Mouse (Mus musculus): Measurements from ENCODE around the gene Tnpo1.
A peak's percentile ranks its signal among the peaks of the same experiment; 100 is the strongest.
"Not testable (repeated sequence)": the region's sequence is repeated elsewhere in the genome, so short reads cannot be mapped to it uniquely, and the experiment has no call there.

The Tnpo1 gene

DNA sequence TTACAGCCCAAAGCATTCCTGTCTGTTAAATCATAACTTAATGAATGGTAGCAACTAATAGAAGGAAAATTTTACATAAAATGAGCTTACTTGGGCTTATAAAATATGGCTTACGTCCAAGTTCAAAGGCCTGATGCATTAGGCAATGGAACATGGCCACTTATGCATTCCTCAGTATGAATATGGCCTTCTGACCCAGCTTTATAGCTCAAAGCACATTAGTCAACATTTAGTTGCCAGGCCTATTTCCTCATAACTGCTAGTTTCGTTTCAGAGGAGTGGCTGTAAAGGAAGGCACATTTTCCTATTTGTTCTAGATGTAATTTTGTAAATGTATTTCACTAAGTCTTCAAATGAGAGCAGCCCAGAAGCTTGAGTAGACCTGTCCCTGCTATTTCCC is 107.1 kb downstream of the Tnpo1 start:
- no peak for DNase-seq (ENCODE audit: extremely low read depth, low read depth)

- no peak for DNase-seq (ENCODE audit: extremely low read depth, low read depth)
Measured at GRCm38 (mm10) chr13:98818205-98818604, 108.0 kb downstream of the Tnpo1 start.

- no peak for DNase-seq (ENCODE audit: extremely low read depth, low read depth)
Measured at GRCm38 (mm10) chr13:98817766-98818165, 108.4 kb downstream of the Tnpo1 start.

DNA sequence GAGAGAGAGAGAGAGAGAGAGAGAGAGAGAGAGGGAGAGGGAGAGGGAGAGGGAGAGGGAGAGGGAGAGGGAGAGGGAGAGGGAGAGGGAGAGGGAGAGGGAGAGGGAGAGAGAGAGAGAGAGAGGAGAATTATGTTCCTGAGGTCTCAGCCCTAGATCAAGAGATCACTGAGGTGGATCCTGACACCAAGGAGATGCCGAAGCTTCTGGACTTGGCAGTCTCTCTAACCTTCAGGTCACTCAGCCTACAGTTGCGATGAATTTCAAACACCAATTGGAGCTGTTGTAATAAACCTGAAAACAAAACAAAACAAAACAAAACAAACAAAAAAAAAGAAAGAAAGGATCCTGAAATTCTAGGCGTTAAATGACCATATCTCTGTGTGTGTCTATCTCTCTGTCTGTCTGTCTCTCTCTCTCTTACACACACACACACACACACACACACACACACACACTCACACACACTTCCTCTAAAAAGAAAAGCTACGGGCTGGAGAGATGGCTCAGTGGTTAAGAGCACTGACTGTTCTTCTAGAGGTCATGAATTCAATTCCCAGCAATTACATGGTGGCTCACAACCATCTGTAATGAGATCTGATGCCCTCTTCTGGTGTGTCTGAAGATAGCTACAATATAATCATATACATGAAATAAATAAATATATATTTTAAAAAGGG is 109.1 kb downstream of the Tnpo1 start:
- DNase-seq (ENCODE audit: extremely low read depth, low read depth), result not testable (repeated sequence)

GRCm38 (mm10) chr13:98816571-98816970 is 109.6 kb downstream of the Tnpo1 start:
- no peak for DNase-seq (ENCODE audit: extremely low read depth, low read depth)

- peak; percentile 88 for DNase-seq (ENCODE audit: extremely low read depth, low read depth)
Measured at GRCm38 (mm10) chr13:98815147-98815785, 110.9 kb downstream of the Tnpo1 start, which contains the start of gene Fcho2. TSS of gene Fcho2 (minus strand) at chr13:98815449.

DNA sequence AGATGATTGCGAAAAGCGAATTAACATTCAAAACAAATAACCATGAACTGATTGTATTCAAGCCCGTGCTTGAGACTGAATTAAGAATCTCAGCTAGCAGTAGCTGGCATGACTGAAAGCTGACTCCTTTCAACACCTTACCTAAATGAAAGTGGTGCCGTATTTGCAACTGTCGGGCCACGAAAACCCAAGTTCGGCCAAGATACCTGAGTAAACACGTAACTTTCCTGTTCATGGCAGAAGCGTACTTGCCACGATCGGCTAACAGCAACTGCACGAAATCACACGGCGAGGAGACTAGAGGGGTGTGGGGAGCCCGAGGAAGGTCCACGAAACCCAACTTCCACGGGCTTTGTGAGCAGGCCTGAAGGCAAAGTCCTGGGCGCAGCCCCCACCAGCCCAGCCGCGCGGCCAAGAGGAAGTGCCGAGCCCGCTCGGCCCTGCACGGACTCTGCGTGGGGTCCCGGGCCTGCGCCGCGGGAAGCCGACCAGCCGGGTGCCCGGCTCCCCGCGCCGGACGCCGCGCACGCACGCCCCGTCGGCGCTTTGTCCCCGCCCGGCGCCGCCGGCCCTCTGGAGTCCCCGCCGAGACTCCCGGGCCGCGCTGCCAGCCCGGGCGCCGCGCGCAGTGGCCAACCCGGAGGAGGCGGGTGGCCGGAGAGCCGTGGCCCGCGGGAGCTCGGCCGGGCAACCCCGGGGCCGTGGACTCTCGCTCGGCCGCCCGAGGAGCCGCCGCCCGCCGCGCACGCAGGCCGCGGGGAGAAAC is 111.7 kb downstream of the Tnpo1 start:
- no peak for DNase-seq (ENCODE audit: extremely low read depth, low read depth)

DNA sequence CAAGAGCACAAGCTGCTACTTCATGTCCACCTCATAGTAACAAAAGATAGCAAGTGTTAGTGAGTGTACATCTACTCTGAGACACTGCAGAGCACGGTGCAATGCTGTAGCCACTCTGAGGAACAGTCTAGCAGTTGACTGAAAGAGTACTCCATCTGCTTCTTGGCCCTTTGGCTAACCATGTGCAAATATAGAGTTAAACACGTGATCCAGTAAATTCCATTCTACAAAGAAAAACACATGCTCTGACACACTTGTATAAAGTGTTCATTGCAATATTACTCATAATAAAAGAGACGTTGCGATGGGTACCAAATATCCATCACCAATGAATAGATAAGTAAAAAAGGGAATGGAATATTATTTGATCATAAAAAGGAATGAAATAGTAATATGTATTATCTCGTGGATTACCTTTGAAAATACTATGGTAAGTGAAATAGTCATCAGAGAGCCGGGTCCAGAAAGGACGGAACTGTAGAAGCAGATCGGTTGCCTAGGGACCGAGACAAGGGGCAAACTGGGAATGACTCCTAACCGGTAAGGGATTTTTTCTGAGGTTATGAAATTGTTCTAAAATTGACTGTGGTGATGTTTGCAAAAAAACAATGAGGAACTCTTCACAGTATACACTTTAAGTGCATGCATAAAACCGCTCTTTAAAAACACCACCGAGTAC is 112.4 kb downstream of the Tnpo1 start:
- DNase-seq (ENCODE audit: extremely low read depth, low read depth), result no peak

DNA sequence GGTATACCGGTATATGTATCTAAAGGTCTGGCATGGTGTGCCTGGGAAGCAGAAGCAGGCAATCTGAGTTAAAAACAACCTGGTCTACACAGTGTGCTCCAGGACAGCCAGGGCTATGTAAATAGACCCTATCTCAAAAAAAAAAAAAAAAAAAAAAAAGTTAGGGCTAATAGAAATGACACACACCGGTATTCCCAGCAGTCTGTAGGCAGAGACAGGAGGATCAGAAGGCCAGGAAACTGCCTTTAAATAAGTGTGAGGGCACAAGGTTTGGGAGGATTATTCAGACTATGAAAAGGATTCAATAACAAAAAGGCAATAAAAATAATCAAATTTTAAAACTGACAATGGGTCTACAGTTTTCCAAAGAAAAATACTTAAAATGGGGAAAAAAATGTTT is 113.0 kb downstream of the Tnpo1 start:
- no peak for DNase-seq (ENCODE audit: extremely low read depth, low read depth)

DNA sequence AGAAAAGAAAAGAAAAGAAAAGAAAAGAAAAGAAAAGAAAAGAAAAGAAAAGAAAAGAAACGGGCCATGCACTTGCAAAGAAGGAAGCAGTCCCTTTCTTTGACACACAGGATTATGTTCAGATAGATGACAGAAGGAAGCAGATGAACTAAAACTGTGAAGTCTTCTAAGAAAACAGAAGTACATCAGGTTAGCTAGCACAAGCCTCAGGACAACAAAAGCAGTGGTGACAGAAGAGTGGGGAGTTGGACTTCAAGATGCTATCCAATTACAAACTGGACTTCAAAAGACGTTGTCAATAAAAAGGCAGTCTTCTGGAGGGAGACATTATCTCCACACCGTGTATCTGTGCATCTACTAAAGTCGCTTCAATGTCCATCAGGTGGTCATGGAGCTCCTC is 113.9 kb downstream of the Tnpo1 start:
- DNase-seq (ENCODE audit: extremely low read depth, low read depth), result peak; percentile 70

GRCm38 (mm10) chr13:98810143-98810542 is 116.0 kb downstream of the Tnpo1 start:
- DNase-seq (ENCODE audit: extremely low read depth, low read depth), result peak; percentile 82

GRCm38 (mm10) chr13:98809087-98809486 is 117.1 kb downstream of the Tnpo1 start:
- DNase-seq (ENCODE audit: extremely low read depth, low read depth), result no peak

- no peak for DNase-seq (ENCODE audit: extremely low read depth, low read depth)
Measured at GRCm38 (mm10) chr13:98804480-98804879, 121.7 kb downstream of the Tnpo1 start.

- DNase-seq (ENCODE audit: extremely low read depth, low read depth), result peak; percentile 94
Measured at GRCm38 (mm10) chr13:98803699-98804098, 122.5 kb downstream of the Tnpo1 start.

DNA sequence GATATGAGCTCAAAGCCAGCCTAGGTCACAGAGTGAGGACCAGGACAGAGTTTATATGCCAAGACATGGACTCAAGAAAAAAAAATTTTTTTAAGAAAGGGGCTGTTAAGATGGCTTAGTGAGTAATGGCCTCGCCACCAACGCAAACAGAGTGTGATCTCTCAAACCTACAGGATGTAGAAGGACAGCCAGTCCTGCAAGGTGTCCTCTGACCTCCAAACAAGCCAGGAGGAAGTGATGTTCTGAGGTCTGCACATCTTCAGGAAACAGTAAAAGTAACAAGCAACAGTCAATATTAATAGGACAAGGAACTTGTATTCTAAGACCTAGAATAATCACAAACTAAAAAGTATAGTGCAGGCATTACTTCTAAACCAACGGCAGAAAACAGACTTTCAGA is 123.2 kb downstream of the Tnpo1 start:
- no peak for DNase-seq (ENCODE audit: extremely low read depth, low read depth)

DNA sequence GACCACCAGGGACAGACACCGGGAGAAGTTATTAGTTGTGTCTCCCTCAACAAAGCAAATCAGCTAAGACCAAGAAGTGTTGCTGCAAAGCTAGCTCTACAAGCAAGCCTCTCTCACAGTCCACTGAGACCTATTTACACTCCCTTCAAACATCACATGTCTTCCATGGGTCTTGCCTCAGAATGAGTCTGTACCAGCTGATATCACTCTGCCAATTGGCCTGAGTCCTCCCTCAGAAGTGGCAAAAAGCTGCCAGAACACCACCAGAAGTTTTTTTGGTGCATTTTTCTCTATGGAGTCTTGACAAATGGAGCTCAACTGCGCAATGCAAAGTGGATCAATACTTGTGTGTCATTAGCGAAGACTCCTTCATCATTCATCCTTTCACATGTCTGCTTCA is 130.7 kb downstream of the Tnpo1 start:
- no peak for DNase-seq (ENCODE audit: extremely low read depth, low read depth)

GRCm38 (mm10) chr13:98792864-98793263 is 133.3 kb downstream of the Tnpo1 start:
- no peak for DNase-seq (ENCODE audit: extremely low read depth, low read depth)

DNA sequence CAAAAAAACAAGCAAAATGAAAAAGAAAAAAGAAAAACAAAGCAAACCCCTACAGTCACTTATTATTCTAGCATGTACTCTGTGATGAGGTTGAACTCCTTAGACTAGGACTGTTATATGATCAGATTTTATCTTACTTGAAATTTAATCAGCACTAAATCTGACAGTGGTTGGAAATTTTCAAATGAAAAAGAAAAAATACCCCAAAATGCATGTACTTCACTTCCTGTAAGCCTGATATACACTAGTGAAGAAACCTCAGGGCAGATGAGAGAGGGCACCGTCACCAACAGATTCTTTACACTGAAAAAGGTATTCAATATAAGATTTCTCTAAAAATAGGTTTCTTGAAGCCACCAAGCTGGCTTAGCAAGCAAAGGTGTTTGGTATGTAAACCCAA is 134.5 kb downstream of the Tnpo1 start:
- DNase-seq (ENCODE audit: extremely low read depth, low read depth), result no peak

Measured in MEL-GATA-1-ER (cell line).